Mouse (Mus musculus) mature B cell (primary cell): ENCODE results near the gene Sema5b.

ENCODE experiments used
- in situ Hi-C: fragments of 300-500 bp; cut with MboI; formaldehyde crosslinking; loops from 2 replicates; pipeline ENCODE4 v1.14.3; 2019

Sema5b gene

GRCm38 (mm10) chr16:35630470-35631183, 89.7 kb downstream of the Sema5b start:
- in situ Hi-C loops, result no loop called here

GRCm38 (mm10) chr16:35633058-35633457, 92.1 kb downstream of the Sema5b start:
- in situ Hi-C loops, result no loop called here

- in situ Hi-C loops, result no loop called here
These were observed 94.0 kb downstream of the Sema5b start for GRCm38 (mm10) chr16:35634971-35635370.

- in situ Hi-C loops, result no loop called here
These were observed 98.6 kb downstream of the Sema5b start for GRCm38 (mm10) chr16:35639505-35639904.

GRCm38 (mm10) chr16:35648862-35649261, 107.9 kb downstream of the Sema5b start:
- in situ Hi-C loops, result no loop called here

- in situ Hi-C loops, result no loop called here
These were observed 111.3 kb downstream of the Sema5b start for GRCm38 (mm10) chr16:35652206-35652605.

- in situ Hi-C loops, result no loop called here
These were observed 111.8 kb downstream of the Sema5b start for GRCm38 (mm10) chr16:35652706-35653105.

- in situ Hi-C loops, result no loop called here
These were observed 113.0 kb downstream of the Sema5b start for GRCm38 (mm10) chr16:35653951-35654350.

GRCm38 (mm10) chr16:35660222-35660621, 119.3 kb downstream of the Sema5b start:
- in situ Hi-C loops, result no loop called here

- in situ Hi-C loops, result no loop called here
These were observed 123.0 kb downstream of the Sema5b start for GRCm38 (mm10) chr16:35663831-35664414.

GRCm38 (mm10) chr16:35664847-35665246, 123.9 kb downstream of the Sema5b start:
- in situ Hi-C loops, result no loop called here

GRCm38 (mm10) chr16:35677511-35678113, 136.7 kb downstream of the Sema5b start:
- in situ Hi-C loops, result no loop called here

GRCm38 (mm10) chr16:35678476-35678875, 137.5 kb downstream of the Sema5b start:
- in situ Hi-C loops, result no loop called here

GRCm38 (mm10) chr16:35681327-35682108, 140.6 kb downstream of the Sema5b start:
- in situ Hi-C loops, result no loop called here

GRCm38 (mm10) chr16:35685027-35685426, 144.1 kb downstream of the Sema5b start:
- in situ Hi-C loops, result no loop called here

GRCm38 (mm10) chr16:35686491-35686890, 145.5 kb downstream of the Sema5b start:
- in situ Hi-C loops, result no loop called here

- in situ Hi-C loops, result no loop called here
These were observed 150.7 kb downstream of the Sema5b start for GRCm38 (mm10) chr16:35691606-35692005.

GRCm38 (mm10) chr16:35694250-35694846, 153.4 kb downstream of the Sema5b start:
- in situ Hi-C loops, result no loop called here

GRCm38 (mm10) chr16:35696103-35696502, 155.2 kb downstream of the Sema5b start:
- in situ Hi-C loops, result no loop called here

GRCm38 (mm10) chr16:35701823-35702222, 160.9 kb downstream of the Sema5b start:
- in situ Hi-C loops, result no loop called here

GRCm38 (mm10) chr16:35703763-35704679, 163.1 kb downstream of the Sema5b start:
- in situ Hi-C loops, result no loop called here
